Mouse (Mus musculus): ENCODE results near the gene Grhl1. TPM values are rescaled to one million over a fixed set of nuclear protein-coding genes. Genes with fewer than 3 reads are reported as not detected.

Gene Grhl1
- polyA plus RNA-seq, 1 experiment: 11.0 TPM

DNA sequence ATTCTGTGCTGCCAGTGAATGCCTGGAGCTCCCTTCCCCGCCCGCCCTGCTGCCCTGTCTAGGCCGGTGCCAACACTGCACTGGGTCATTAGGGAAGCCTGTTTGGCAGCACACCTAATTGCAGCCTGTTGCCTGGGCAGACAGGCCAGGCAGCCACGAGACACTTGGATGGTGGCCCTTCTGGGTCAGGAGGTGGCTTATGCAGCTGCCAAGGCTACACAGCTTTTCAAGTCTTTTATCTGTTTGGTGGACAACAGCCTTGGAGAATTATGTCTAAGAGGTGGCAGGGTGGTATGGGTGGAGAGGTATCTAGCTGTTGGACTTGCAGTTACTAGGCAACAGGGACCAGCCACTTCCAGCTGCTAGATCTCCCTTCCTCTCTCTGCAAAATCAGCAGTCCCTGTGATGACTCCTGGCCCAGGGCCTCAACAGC is 70.3 kb downstream of the Grhl1 start:
- H3K4me1 ChIP-seq (ENCODE audit: control insufficient read depth, insufficient read depth, low read length): peaks cover 4% of the 10 kb centered on the region
- TF ChIP-seq POLR2A (IDR thresholded peaks at IDR 0.05; ENCODE audit: insufficient read depth, low read length) (no peak), CTCF (IDR thresholded peaks at IDR 0.05; ENCODE audit: low read depth, low read length) (no peak), EP300 (IDR thresholded peaks at IDR 0.05; ENCODE audit: insufficient read depth, low read depth, low read length) (no peak)
- H3K9me3 ChIP-seq (replicated peaks; ENCODE audit: control insufficient read depth, insufficient read depth, low read length, poor library complexity, severe bottlenecking): no peaks in the 10 kb centered on the region
- H3K27me3 ChIP-seq (ENCODE audit: control insufficient read depth, insufficient read depth, low read length, poor library complexity, severe bottlenecking): no peaks in the 10 kb centered on the region
- no peaks in the 10 kb centered on the region for H3K36me3 ChIP-seq (ENCODE audit: control insufficient read depth, insufficient read depth, low read length, poor library complexity, severe bottlenecking)
- no peak overlapping the region for H3K4me3 ChIP-seq (ENCODE audit: low read depth, low read length)
- H3K9ac ChIP-seq (ENCODE audit: low read depth, poor library complexity, severe bottlenecking): no peak overlapping the region
- H3K27ac ChIP-seq (ENCODE audit: insufficient read depth, low read length): no peak overlapping the region

DNA sequence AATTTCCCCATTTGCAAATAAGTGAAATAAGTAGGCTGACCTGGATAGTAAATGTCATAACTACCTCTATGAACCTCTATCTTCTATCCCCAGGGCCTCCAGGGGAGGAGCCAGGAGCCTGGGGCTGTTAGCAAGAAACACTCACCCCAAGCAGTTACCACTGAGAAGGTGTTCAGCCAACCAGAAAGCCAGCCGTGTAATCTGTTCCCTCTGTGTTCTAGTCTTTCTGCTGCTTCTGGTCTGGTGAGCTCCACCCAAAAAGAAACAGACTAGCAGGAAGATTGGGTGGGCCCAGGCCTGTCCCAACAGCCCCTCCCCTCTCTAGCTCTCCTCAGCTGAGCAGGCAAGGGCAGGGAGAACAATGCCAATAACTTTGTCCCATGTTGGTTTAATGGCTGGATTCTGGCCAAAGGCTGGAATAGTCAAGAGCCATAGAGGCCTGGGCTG is 72.1 kb downstream of the Grhl1 start:
- Histone ChIP-seq H3K36me3 (ENCODE audit: control insufficient read depth, insufficient read depth, low read length, poor library complexity, severe bottlenecking) (no peaks in the 10 kb centered on the region), H3K4me1 (ENCODE audit: control insufficient read depth, insufficient read depth, low read length) (peaks cover 4% of the 10 kb centered on the region), H3K9me3 (replicated peaks; ENCODE audit: control insufficient read depth, insufficient read depth, low read length, poor library complexity, severe bottlenecking) (no peaks in the 10 kb centered on the region), H3K27me3 (ENCODE audit: control insufficient read depth, insufficient read depth, low read length, poor library complexity, severe bottlenecking) (no peaks in the 10 kb centered on the region), H3K9ac (ENCODE audit: low read depth, poor library complexity, severe bottlenecking) (no peak overlapping the region), H3K27ac (ENCODE audit: insufficient read depth, low read length) (no peak overlapping the region), H3K4me3 (ENCODE audit: low read depth, low read length) (no peak overlapping the region)
- TF ChIP-seq CTCF (IDR thresholded peaks at IDR 0.05; ENCODE audit: low read depth, low read length): no peak
- no peak for TF ChIP-seq POLR2A (IDR thresholded peaks at IDR 0.05; ENCODE audit: insufficient read depth, low read length)
- no peak for TF ChIP-seq EP300 (IDR thresholded peaks at IDR 0.05; ENCODE audit: insufficient read depth, low read depth, low read length)

DNA sequence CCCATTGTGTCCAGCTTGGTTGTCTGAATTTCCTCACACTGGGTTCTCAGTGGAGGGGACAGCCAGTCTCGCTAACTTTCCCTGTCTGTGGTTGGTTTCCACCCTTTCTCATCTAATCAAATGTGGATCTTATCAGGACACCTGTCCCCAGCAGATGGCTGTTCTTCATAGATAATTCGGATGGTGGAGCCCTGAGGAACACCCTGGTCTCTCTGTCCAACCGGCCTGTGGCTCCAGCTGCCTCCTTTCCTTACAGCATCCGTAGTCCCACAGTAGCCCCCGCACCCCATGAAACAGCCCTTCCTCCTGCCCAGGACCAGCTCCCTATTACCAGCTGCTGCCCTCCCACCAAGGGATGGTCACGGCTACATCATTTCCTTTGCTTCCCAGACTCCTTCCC is 73.8 kb downstream of the Grhl1 start:
- TF ChIP-seq POLR2A (IDR thresholded peaks at IDR 0.05; ENCODE audit: insufficient read depth, low read length) (no peak), CTCF (IDR thresholded peaks at IDR 0.05; ENCODE audit: low read depth, low read length) (no peak)
- H3K27me3 ChIP-seq (ENCODE audit: control insufficient read depth, insufficient read depth, low read length, poor library complexity, severe bottlenecking): no peaks in the 10 kb centered on the region
- H3K9me3 ChIP-seq (replicated peaks; ENCODE audit: control insufficient read depth, insufficient read depth, low read length, poor library complexity, severe bottlenecking): no peaks in the 10 kb centered on the region
- no peak overlapping the region for H3K27ac ChIP-seq (ENCODE audit: insufficient read depth, low read length)
- H3K4me3 ChIP-seq (ENCODE audit: low read depth, low read length): no peak overlapping the region
- H3K4me1 ChIP-seq (ENCODE audit: control insufficient read depth, insufficient read depth, low read length): peaks cover 4% of the 10 kb centered on the region
- H3K9ac ChIP-seq (ENCODE audit: low read depth, poor library complexity, severe bottlenecking): no peak overlapping the region
- no peaks in the 10 kb centered on the region for H3K36me3 ChIP-seq (ENCODE audit: control insufficient read depth, insufficient read depth, low read length, poor library complexity, severe bottlenecking)

DNA sequence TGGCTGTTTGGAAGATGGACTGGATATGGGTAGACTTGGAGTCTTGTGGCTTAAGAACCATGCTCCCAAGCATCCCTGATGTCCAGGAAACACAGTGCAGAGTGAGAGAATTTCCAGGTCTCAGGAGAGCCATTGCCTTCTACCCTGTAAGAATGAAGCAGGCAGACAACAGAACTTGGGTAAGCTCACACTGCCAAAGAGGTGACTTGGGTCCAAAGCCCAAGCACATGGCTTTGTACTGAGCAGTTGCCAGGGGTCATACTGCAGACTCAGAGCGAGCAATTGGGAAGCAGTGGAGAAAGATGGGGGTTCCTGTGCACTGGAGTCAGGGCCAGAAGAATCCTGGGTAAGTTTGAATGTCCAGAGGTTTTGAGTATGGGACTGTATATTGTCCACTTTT is 76.0 kb downstream of the Grhl1 start:
- H3K4me3 ChIP-seq (ENCODE audit: low read depth, low read length): no peak overlapping the region
- H3K27ac ChIP-seq (ENCODE audit: insufficient read depth, low read length): no peak overlapping the region
- no peaks in the 10 kb centered on the region for H3K36me3 ChIP-seq (ENCODE audit: control insufficient read depth, insufficient read depth, low read length, poor library complexity, severe bottlenecking)
- no peak overlapping the region for H3K9ac ChIP-seq (ENCODE audit: low read depth, poor library complexity, severe bottlenecking)
- peaks cover 6% of the 10 kb centered on the region for H3K4me1 ChIP-seq (ENCODE audit: control insufficient read depth, insufficient read depth, low read length)
- H3K27me3 ChIP-seq (ENCODE audit: control insufficient read depth, insufficient read depth, low read length, poor library complexity, severe bottlenecking): no peaks in the 10 kb centered on the region
- TF ChIP-seq EP300 (IDR thresholded peaks at IDR 0.05; ENCODE audit: insufficient read depth, low read depth, low read length) (no peak), POLR2A (IDR thresholded peaks at IDR 0.05; ENCODE audit: insufficient read depth, low read length) (no peak), CTCF (IDR thresholded peaks at IDR 0.05; ENCODE audit: low read depth, low read length) (no peak)
- H3K9me3 ChIP-seq (replicated peaks; ENCODE audit: control insufficient read depth, insufficient read depth, low read length, poor library complexity, severe bottlenecking): no peaks in the 10 kb centered on the region

DNA sequence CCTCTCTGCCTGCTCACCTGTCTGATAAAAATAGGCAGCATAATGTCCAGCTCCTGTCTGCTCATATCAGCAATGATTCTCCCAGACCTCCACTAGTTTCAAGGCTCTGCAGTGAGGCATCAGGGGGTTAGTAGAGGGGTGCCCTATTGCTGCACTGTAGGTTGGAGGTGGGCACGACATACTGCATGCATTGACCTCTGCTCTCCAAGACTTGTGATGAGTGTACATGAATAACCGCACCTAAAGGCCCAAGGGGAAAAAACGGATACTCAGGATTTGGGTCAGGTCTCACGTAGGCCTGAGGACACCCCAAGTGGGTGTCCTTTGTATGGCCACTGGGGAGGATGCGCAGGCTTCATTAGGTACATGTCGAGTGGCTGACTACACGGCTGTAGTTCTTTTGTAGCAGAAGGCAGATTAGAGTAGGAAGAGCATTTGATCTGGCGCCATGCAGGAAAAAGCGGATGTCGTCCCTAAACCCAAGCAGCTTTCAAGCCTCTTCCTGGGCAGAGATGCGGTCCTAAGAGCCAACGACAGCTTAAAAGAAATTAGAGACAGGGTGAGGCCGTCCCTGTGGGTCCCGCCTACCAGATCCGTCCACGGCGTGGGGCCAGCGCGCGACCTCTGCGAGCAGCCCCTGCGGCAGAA is 78.5 kb downstream of the Grhl1 start:
- Histone ChIP-seq H3K36me3 (ENCODE audit: control insufficient read depth, insufficient read depth, low read length, poor library complexity, severe bottlenecking) (peaks cover 8% of the 10 kb centered on the region), H3K9me3 (replicated peaks; ENCODE audit: control insufficient read depth, insufficient read depth, low read length, poor library complexity, severe bottlenecking) (no peaks in the 10 kb centered on the region), H3K4me3 (ENCODE audit: low read depth, low read length) (peak overlapping the region; percentile 69), H3K27ac (ENCODE audit: insufficient read depth, low read length) (no peak overlapping the region), H3K9ac (ENCODE audit: low read depth, poor library complexity, severe bottlenecking) (no peak overlapping the region), H3K4me1 (ENCODE audit: control insufficient read depth, insufficient read depth, low read length) (peaks cover 3% of the 10 kb centered on the region), H3K27me3 (ENCODE audit: control insufficient read depth, insufficient read depth, low read length, poor library complexity, severe bottlenecking) (no peaks in the 10 kb centered on the region)
- no peak for TF ChIP-seq EP300 (IDR thresholded peaks at IDR 0.05; ENCODE audit: insufficient read depth, low read depth, low read length)
- TF ChIP-seq CTCF (IDR thresholded peaks at IDR 0.05; ENCODE audit: low read depth, low read length): no peak
- TF ChIP-seq POLR2A (IDR thresholded peaks at IDR 0.05; ENCODE audit: insufficient read depth, low read length): no peak

DNA sequence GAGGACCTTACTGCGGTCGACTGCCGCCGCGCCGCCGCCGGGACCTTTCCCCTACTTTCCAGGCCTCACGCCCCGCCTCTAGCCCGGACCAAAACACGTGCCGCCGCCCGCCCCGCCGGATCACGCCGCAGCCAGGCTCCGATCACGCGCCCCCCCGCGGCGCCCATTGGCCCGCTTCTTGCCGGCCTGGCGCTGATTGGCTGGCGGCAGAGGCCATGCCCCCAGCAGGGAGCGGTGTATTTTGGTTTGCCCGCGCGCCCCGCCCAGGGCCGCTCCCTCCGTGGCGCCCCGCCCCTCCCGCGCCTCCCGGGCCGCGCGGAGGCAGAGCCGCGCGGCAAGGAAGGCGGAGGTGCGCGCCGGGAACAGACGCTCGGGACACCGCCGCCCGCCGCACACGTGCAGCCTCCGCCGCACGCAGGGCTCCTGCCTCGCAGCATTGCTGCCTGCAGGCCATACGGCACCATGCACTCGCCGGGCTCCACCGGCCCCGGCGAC is 79.0 kb downstream of the Grhl1 start, which contains the start of gene Klf11:
Gene Klf11, plus strand, starts transcription at position 212 of the 495 bp plus-strand sequence.
- Histone ChIP-seq H3K27me3 (ENCODE audit: control insufficient read depth, insufficient read depth, low read length, poor library complexity, severe bottlenecking) (no peaks in the 10 kb centered on the region), H3K9me3 (replicated peaks; ENCODE audit: control insufficient read depth, insufficient read depth, low read length, poor library complexity, severe bottlenecking) (no peaks in the 10 kb centered on the region), H3K9ac (ENCODE audit: low read depth, poor library complexity, severe bottlenecking) (peak within 1 kb of the TSS; percentile 85), H3K4me1 (ENCODE audit: control insufficient read depth, insufficient read depth, low read length) (peaks cover 3% of the 10 kb centered on the region), H3K27ac (ENCODE audit: insufficient read depth, low read length) (peak within 1 kb of the TSS; percentile 52), H3K4me3 (ENCODE audit: low read depth, low read length) (peak within 1 kb of the TSS; percentile 90), H3K36me3 (ENCODE audit: control insufficient read depth, insufficient read depth, low read length, poor library complexity, severe bottlenecking) (peaks cover 14% of the 10 kb centered on the region)
- TF ChIP-seq POLR2A (IDR thresholded peaks at IDR 0.05; ENCODE audit: insufficient read depth, low read length): no peak
- 0 out of 2 replicates have a peak, but pooled peaks have one; percentile 22 for TF ChIP-seq EP300 (IDR thresholded peaks at IDR 0.05; ENCODE audit: insufficient read depth, low read depth, low read length)
- no peak for TF ChIP-seq CTCF (IDR thresholded peaks at IDR 0.05; ENCODE audit: low read depth, low read length)
